Mouse (Mus musculus) E14TG2a.4 (cell line): ENCODE measurements at regions not wholly inside any gene's neighbourhood (a gene's known extent, or its start where the extent isn't known, plus 50 kb on each side); places are given as distances from the start of the nearest gene placed in this dataset.

Source experiments
- CTCF ChIP-seq: conservative IDR thresholded peaks from 2 replicates; pipeline ENCODE4 v1.5.1; 2014; ENCODE audit warnings: low read length
- NANOG ChIP-seq: IDR thresholded peaks from 2 replicates; pipeline ENCODE4 v1.6.1; 2014; ENCODE audit warnings: borderline replicate concordance, low read length, mixed read lengths

DNA sequence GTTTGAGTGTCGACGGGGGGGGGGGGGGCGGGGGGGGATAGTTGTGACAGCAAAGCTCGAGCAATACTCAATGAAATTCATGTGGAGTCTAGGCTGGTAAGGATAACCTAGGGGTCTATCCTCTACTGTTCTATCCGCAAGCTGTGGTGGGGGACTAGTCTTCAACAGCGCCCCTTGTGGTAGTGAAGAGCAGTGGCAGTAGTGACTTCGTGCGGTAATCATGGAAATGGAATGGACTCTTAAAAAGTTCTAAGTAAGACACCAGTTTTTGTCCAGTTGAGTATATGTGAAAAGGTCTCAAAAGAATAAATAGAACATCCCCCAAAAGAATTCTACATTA, 51.1 kb upstream of the Lrig1 start:
- TF ChIP-seq CTCF (peak; percentile 92), NANOG (no peak)
